Mouse (Mus musculus): ENCODE data around the gene March8.

Gene March8

DNA sequence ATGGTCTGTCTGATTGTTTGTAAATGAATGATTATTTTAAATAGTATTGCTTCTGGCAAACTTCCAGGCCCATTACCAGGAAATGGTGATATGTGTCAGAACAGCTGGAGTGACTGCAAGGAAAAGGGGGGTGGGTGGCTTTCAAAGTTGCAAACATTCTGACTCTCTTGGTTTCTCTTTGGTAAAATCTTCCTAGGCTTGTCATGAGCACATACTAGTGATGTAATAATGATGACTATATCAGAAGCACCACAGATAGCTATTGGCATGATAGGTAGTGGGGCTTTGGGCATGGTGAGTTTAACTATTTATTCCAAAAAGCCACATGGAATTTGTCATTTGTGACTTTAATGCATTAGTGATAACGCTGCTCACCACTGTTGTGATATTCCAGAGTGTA lies 36.3 kb downstream of the March8 start:
- no peak for DNase-seq

GRCm38 (mm10) chr6:116374618-116375017 lies 36.8 kb downstream of the March8 start:
- DNase-seq, result no peak

GRCm38 (mm10) chr6:116378892-116379291 lies 41.1 kb downstream of the March8 start:
- DNase-seq, result no peak

DNA sequence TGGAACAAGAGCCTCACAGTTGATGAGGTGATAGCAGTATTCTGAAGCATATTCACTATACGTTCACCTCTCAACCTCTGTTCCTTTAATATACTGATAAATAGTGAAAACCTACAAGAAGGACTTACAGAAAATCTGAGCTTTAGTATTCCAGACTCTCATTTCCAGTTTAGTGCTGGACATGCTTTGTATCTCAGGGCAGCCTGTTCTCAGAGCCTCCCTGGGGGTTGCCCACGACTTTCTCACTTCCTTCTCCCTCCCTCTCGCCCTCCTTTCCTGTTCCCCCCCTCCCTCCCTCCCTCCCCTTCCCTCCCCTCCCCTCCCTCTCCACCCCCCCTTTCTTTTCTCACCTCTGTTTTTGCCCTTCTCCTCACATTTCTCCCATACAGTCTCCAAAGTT lies 42.3 kb downstream of the March8 start:
- DNase-seq, result no peak

- no peak for DNase-seq
These were observed 43.8 kb downstream of the March8 start for GRCm38 (mm10) chr6:116381605-116382004.

DNA sequence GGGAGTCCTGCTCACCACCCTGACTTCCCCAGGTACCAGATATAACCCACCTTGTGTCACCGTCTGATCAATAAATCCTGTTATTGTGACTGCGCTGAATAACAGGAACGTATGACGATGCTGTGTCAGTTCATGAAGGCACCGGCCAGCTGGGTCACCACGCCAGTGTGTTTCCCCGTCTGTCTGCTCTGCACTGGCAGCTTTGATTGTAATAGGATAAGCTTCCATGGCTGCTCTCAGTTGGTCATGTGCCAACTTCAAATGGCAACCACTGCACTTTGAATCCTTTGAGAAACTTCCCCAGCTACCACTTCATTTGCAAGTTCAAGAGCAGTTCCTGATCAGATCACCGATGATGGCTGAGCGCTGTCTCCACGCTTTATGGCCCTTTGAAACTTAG lies 45.8 kb downstream of the March8 start:
- DNase-seq, result no peak

- no peak for DNase-seq
These were observed 47.6 kb downstream of the March8 start for GRCm38 (mm10) chr6:116385194-116386044.

- DNase-seq, result no peak
These were observed 48.2 kb downstream of the March8 start for GRCm38 (mm10) chr6:116386045-116386415.

DNA sequence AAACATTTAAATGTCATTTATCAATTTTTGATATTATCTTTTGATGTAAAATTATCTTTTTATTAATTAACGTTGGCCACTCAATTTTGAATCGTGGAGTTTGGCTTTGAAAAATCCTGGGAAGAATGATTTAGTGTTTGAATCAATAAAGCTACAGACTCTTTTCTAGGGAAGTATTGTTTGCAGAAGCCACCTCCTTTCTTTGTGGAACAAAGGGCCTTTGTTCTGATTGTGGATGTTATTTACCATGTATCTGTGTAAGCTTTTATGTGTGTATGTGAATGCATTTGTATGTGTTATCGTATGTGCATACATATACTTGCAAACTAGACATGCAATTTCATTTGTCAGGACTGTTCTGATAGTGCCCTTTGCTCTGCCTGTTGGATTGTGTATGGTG lies 48.7 kb downstream of the March8 start:
- no peak for DNase-seq

DNA sequence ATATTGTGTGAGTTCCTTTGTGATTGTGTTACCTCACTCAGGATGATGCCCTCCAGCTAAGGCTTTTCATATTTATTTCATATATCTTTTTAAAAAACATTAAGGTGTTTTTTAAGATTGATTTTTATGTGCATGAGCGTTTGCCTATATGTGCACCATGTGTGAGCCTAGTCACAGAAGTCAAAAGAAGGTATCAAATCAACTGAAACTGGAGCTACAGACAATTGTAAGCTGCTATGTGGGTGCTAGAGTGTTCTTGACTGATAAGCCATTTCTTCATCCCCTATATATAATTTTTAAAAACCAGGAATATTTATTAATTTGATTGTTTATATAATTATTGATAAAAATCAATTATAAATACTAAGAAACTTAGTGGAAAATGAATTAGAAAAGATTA lies 50.2 kb downstream of the March8 start:
- DNase-seq, result no peak

GRCm38 (mm10) chr6:116389481-116389880 lies 51.7 kb downstream of the March8 start:
- DNase-seq, result no peak

DNA sequence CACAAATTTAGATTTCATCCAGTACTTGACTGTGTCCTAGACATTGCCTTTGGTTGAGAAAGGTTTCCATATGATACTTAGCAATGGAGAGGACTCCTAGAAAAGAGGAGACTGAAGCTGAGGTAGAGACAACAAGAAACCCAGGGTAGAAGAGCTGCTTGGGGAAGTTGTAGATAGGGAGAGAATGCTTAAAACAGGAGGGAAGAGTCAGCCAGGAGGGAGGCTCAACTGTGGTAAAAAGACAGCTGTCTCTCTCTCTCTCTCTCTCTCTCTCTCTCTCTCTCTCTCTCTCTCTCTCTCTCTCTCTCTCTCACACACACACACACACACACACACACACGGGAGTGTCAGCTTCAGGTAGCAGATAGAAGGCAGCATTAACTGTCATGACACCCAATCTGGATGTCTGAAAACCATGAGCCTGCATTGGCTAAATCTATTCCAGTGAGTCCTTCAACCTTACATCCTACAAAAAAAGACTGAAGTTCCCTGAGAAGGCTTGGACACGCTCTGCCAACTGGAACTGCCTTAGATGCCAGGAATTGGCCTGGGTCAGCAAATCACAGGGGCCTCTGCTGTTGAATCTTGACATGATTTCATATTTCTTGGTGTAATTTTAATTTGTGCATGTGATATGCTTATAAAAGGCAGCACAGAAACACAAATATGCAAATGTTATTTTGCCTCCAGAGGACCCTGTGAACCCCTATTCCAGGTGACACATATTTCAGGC lies 57.3 kb downstream of the March8 start:
- DNase-seq, result no peak

DNA sequence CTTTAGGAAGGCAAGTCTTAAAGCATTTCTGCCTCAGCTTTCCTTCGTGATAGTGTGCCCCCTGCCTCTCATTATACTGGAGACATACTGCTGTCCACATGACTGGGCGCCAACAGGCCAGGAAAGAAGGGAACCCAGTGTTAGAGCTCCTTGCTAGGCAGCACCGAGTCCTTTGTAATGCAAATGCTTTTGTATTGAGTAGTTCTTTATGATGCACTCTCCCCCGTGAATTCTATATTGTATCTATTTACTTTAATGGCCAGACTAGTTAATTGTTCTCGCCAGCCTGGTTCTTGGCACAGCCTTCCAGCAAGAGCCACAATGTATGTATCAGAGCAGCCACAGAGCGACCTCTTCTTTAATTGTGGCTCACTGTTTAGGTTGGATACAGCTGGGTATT lies 59.8 kb downstream of the March8 start:
- no peak for DNase-seq

GRCm38 (mm10) chr6:116398136-116398535 lies 60.3 kb downstream of the March8 start:
- no peak for DNase-seq

GRCm38 (mm10) chr6:116401746-116402423 lies 64.1 kb downstream of the March8 start:
- DNase-seq, result no peak

- no peak for DNase-seq
These were observed 64.6 kb downstream of the March8 start for GRCm38 (mm10) chr6:116402426-116402825.

GRCm38 (mm10) chr6:116405243-116405642 lies 67.4 kb downstream of the March8 start:
- DNase-seq, result no peak

GRCm38 (mm10) chr6:116405715-116406114 lies 67.9 kb downstream of the March8 start:
- no peak for DNase-seq

DNA sequence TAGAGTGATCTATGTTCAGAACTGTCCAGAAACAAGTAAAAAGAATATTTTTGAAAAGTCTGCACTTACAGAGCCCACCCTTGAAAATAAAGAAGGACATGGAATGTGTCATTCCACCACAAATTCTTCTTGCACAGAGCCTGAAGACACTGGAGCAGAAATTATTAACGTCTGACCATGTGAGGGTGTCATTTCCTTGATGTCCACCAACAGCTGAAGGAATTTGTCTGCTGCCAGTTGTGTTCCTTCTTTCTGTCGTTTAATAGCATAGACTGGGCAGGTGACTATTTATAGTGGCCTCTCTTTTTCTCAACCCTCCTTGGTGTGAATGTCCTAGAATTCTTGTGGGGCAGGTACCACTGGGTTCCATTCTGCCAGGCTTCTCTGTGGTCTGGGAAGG lies 68.3 kb downstream of the March8 start:
- DNase-seq, result no peak

- DNase-seq, result no peak
These were observed 68.9 kb downstream of the March8 start for GRCm38 (mm10) chr6:116406680-116407079.

- no peak for DNase-seq
These were observed 69.4 kb downstream of the March8 start for GRCm38 (mm10) chr6:116407216-116407615.

- no peak for DNase-seq
These were observed 70.3 kb downstream of the March8 start for GRCm38 (mm10) chr6:116407956-116408657.

DNA sequence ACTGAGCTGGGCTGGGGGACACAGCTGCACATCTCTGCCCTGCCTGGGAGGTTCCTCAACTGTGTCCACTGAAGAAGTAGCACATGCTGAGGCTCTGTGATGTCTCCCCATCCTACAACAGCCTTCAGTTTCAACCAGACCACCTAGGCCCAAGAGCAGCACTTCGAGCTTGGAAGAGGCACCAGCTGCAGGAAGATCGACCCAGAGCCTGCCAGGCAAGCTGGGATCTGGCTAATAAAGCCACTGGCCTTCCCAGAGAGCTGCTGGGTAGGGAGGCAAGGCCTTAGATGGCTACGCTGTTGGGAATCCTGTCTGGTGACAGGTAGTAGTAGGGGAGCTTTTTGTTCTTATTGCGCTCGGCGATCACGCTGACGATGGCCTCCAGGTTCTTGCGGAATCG lies 72.6 kb downstream of the March8 start:
- DNase-seq, result no peak

Data from lung, adult 18-20 months (tissue).